Mouse (Mus musculus): ENCODE results near the gene Son.

The Son gene

GRCm38 (mm10) chr16:91647461-91648219 lies at the start of gene Son:
Son (plus strand) TSS chr16:91647506.
- peak; percentile 83 for DNase-seq (ENCODE audit: low spot score)

DNA sequence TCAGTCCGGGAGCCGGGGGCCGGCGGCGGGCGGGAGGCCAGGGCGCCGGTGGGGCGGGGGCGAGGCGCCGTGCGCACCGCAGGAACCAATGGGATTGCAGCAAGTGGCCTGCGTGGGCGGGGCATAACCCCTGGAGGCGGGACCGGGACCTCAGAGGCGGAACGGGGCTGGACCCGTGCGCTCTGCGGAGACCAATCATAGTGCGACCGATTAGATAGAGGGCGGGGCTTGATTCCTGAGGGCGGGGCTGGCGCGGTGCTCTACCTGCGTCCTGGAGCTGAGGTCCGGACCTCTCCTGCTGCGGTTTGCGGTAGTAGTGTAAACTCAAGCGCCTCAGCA lies 49.7 kb upstream of the Son start, which contains the start of gene Tmem50b:
TSS of gene Tmem50b (minus strand) at position 129 of the 339 bp plus-strand sequence.
- peak; percentile 93 for DNase-seq (ENCODE audit: low spot score)

DNA sequence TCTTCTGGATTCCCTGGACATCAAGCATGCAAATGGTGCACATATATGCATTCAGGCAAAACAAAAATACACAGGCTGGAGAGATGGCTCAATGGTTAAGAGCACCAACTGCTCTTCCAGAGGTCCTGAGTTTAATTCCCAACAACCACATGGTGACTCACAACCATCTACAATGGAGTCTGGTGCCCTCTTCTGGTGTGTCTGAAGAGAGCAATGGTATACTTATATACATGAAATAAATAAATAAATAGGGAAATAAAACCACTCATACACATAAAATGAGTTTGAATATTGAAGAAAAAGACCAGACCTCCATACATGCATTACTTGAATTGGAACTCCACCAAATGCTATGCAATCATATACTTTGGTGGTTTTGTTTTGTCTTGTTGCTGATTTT lies 48.1 kb upstream of the Son start:
- no peak for DNase-seq (ENCODE audit: low spot score)

GRCm38 (mm10) chr16:91601081-91601480 lies 46.2 kb upstream of the Son start:
- no peak for DNase-seq (ENCODE audit: low spot score)

- no peak for DNase-seq (ENCODE audit: low spot score)
Observed at GRCm38 (mm10) chr16:91601693-91602092, 45.6 kb upstream of the Son start.

DNA sequence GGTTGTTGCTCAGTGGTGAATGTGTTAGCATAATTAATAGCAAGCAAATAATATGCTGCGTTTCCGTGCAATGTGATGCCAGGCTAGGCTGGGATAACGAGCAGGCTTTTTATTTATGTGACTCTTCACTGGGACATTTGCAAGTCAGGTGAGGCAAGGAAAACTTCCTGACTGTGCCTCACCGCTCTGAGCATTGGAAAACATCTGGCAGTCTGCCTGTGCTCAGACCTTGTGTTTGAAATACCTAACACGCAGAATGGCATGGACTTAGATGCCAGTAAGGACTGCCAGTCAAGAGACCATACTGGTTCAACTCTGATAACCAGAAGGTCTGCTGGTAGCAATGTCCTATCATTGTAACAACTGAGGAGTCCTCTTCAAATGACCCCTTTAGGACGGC lies 42.1 kb upstream of the Son start:
- no peak for DNase-seq (ENCODE audit: low spot score)

DNA sequence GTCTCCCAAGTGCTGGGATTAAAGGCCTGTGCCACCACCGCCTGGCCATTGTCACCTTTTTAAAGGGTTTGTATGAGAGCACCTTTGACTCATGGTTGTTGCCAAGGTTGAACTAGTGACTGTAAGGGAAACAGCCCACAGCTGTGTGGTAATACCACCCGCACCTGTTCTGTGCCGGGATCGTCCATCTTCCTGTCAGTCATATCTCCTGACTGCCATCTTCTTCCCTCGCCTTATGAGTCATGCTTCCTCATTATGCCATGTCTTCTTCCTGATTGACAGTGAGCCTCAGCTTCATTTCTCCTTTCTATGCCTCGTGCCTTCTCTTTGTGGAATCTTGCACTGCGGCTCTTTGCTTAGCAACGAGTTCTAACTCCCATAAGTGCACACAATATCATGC lies 40.3 kb upstream of the Son start:
- DNase-seq (ENCODE audit: low spot score), result no peak

- no peak for DNase-seq (ENCODE audit: low spot score)
Observed at GRCm38 (mm10) chr16:91609501-91610245, 37.6 kb upstream of the Son start.

DNA sequence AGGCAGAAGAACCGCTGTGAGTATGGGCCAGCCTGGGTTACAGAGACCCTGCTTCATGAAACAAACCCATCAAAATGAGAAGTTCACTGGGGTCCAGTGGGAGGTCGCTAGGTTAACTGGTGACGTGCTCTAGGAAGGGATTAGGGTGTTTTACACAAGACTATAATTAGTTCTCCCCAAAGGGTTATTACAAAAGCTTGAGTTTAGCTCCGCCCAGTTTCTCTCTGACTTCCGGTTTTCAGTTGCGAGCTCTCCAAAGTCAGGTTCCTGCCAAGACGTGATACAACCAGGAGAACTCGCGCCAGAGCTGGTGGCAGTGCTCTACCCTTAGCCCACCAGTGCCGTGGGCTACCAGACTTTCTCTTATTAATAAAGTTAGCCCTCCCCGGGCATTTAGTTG lies 36.1 kb upstream of the Son start:
- DNase-seq (ENCODE audit: low spot score), result no peak

DNA sequence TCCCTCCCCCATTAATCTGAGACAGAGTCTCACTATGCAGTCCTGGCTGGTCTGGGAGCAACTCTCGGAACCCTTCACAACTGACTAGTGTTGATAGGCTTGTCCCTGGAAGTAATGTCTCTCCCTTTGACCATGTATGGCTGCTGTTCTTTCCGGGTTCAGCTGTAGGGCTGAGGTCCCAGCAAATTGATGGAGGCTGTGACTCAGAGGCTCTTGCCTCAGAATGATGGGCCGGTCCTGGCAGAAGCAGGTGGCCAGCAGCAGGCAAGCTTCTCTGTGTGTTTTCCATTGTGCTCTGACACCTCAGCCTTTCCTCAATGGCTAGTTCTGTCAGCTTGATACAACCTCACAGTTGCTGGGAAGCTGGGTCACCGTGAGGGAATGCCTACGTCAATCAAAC lies 34.8 kb upstream of the Son start:
- no peak for DNase-seq (ENCODE audit: low spot score)

DNA sequence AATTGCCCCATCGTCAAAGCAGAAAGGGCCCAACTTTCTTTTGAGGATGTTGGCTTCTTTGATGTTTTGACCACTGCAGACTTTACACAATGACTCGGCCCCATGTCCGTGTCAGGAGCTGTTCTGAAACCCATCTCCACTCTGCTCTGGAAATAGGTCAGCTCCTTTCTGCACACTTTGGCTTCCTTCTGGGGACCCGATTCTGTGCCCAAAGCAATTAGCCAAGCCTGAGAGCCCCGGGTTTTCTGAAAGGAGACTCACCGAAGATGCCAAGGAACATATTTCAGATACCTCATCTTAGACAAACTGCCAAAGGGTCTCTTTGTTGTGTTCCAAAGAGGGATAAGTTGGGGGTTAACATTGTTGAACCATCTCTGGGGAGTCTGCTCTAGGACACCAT lies 32.8 kb upstream of the Son start:
- no peak for DNase-seq (ENCODE audit: low spot score)

DNA sequence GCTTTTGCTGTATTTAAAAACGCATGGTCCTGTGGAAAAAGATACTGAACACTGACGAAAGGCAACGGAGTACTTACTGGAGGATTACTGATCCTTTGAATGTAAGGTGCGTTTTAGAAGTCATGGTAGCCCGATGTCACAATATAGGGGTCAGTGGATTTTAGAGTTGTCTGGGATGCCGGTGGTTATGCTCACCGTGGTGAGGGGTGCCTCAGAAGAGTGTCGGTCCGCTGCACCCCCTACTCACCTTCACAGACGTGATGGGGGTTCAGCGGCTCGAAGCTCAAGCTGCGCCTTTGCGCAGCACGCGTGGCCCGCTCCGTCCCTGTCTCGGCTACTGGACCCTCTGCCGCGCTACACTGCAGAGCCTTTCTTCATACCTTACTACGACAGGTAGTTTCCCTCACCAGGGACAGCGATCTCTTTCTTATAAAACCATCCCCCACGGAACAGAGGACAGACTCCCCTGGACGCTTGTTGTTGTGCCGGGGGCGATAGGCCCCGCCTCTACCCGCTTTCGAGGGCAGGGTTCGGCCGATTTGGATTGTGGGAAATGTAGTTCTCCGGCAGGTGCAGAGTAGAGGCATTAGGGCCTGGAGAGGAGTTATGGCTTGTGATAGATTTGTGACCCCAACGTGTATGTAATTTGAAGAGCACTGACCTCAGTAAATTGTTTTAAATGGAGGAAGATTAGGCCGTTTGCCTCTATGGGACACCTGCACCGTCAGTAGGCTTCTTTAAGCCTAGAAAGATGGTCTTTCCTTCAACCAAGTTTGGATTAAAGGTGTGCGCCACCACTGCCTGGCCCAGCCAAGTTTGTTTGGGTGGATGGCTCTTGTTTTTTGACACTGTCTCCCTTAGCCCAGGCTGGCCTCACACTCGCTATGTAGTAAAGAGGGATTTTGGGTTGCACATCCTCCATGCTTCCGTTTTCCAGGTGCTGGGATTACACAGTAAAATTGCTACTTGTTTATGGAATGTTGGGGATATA lies 28.5 kb upstream of the Son start, which contains the start of gene Dnajc28:
TSS of gene Dnajc28 (minus strand) at position 516 of the 991 bp plus-strand sequence.
- DNase-seq (ENCODE audit: low spot score), result peak; percentile 33

- DNase-seq (ENCODE audit: low spot score), result no peak
Observed at GRCm38 (mm10) chr16:91620185-91620584, 27.1 kb upstream of the Son start.

DNA sequence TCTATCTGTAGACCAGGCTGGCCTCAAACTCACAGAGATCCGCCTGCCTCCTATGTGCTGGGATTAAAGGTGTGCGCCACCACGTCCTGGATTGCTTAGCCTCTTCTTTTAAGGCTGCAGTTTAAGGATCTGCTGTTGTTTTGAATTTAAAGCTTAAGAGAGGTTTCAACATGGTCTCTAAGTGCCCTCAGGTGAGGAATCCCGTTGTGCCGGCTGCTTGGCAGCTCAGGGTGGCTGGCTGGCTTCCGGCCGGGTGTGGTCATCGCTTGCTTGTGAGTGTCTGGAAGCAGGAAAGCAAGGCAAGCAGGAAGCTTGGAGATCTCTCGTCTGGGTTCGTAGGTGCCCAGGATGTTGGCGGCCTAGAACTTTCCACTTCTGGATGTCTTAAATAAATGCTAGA lies 26.3 kb upstream of the Son start:
- DNase-seq (ENCODE audit: low spot score), result no peak

DNA sequence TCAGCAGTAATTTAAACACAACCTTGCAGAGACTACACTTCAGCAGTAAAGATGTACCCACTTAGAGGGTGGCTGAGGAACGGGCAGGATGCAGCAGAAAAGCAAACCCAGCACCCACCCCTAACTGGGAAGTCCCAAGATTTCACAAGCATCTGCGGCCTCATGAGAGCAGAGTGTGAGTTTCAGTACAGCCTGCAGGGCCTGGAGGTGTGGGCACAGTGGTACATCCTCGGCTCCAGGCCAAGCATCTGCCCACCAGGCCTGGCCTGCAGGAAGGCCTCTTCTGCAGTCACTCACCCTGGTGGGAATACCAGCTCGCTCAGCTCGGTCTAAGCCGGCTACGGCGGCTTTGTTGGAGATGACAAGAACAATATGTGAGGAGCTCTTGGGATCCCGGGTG lies 24.2 kb upstream of the Son start:
- DNase-seq (ENCODE audit: low spot score), result no peak

GRCm38 (mm10) chr16:91627831-91628230 lies 19.5 kb upstream of the Son start:
- DNase-seq (ENCODE audit: low spot score), result no peak

DNA sequence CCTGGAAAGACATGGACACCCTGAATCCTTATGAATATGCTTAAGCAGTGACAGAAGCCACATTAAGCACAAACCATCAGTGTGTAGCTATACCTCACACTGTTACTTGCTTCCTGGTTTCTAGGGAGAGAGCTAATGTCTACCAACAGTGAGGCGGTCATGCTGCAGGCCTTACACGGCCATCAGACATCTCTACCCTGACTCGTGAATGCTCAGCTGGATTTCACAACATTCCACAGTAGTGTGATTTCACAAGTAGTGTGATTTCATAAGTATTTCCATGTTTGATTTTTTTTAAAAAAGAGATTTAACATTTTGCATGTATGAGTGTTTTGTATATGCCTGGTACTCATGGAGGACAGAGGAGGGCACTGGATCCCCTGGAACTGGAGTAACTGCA lies 18.6 kb upstream of the Son start:
- DNase-seq (ENCODE audit: low spot score), result no peak

DNA sequence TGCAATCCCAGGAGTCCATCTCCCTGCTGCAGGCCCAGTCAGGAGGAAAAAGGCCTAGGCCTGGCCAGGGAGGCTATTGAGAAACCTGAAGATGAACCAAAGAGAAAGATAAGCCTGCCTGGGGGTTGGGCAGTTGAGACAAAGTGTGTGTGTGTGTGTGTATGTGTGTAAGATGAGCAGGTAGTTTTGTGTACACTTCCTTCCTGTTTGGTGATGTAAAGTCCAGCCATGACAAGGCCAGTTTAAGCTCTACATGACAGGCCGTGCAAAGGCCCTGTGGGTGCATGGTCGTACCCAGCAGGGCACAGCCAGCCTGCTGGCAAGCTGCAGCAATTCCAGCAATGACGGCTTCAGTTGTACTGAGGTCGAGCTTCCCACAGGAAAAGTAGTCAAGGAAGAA lies 17.6 kb upstream of the Son start:
- DNase-seq (ENCODE audit: low spot score), result no peak

DNA sequence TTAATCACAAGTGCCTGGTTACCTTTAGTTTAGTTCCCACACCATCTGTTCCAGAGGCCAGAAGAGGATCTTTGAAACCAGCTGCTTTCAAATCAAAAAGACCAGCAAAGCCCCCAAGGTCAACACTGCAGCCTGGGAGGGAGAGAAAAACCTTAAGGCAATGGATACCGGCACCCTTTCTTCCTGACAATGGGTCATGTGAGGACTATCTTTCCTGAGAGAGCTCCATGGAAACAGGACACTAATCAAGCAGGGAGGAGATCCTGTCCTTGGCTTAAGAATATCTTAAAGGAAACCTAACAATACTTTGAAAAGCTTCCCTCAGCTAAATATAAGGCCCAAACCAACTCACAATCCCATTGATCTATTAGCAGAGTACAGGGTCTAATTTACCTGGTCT lies 16.7 kb upstream of the Son start:
- DNase-seq (ENCODE audit: low spot score), result no peak

- DNase-seq (ENCODE audit: low spot score), result no peak
Observed at GRCm38 (mm10) chr16:91632439-91632838, 14.9 kb upstream of the Son start.

- DNase-seq (ENCODE audit: low spot score), result no peak
Observed at GRCm38 (mm10) chr16:91632940-91633339, 14.4 kb upstream of the Son start.

- no peak for DNase-seq (ENCODE audit: low spot score)
Observed at GRCm38 (mm10) chr16:91633641-91634040, 13.7 kb upstream of the Son start.
